Mouse (Mus musculus): Measurements from ENCODE around the gene Fbrs. TPM values are rescaled to one million over a fixed set of nuclear protein-coding genes. Genes with fewer than 3 reads are reported as not detected.
A peak's percentile ranks its signal among the peaks of the same experiment; 100 is the strongest.
"Not testable (repeated sequence)": the region's sequence is repeated elsewhere in the genome, so short reads cannot be mapped to it uniquely, and the experiment has no call there.

Gene Fbrs
- 10.7 and 12.2 TPM in 2 replicates for polyA plus RNA-seq (2015; fragmentation: Nextera tagmentation; extraction: Ambion mirVana)

DNA sequence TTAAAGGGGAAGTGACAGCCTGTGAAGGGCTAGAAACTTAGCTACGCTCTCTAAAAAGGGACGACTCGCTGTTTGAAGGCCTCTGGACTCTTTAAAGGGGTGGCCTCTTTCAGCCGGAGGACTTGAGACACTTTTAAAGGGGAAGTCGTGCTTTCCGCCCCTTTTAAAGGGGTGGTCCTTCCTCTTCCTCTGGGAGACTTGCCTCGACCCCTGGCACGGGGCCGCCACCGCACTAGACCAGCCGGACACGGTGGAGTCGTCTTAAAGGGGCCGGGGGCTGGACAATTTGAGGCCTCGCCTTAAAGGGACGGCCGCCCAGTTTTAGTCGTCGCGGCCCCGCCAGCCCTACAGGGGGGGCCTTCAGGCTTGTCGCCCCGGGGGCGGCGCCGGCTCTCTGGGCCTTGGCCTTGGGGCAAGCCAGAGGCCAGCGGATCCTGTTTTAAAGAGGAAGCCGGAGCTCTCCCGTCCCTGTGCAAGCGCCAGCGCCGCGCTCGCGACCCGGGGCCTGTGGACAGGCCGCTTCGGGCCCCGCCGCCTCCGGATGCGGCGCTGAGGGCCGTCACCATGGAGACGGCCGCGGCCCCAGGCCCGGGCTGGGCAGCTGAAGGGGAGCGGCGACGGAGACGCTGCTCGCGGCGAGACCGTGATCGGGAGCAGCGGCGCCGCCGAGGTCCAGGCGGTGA is at the start of gene Fbrs:
Gene Fbrs, plus strand, starts transcription at position 565 of the 683 bp plus-strand sequence.
- Histone ChIP-seq H3K9me3 (replicated peaks) (no peaks in the 10 kb centered on the region), H3K4me3 (replicated peaks) (peak within 1 kb of the TSS; percentile 99), H3K27me3 (replicated peaks) (no peaks in the 10 kb centered on the region), H3K36me3 (peaks cover 50% of the 10 kb centered on the region), H3K9ac (replicated peaks) (peak within 1 kb of the TSS; percentile 87), H3K27ac (replicated peaks) (peak within 1 kb of the TSS; percentile 99), H3K4me2 (peak within 1 kb of the TSS; percentile 97), H3K4me1 (peaks cover 43% of the 10 kb centered on the region)
- under 1% methylated on average over 53 of the region's 62 CpGs for WGBS
- peak; percentile 84 for ATAC-seq (ENCODE audit: low FRiP score)

DNA sequence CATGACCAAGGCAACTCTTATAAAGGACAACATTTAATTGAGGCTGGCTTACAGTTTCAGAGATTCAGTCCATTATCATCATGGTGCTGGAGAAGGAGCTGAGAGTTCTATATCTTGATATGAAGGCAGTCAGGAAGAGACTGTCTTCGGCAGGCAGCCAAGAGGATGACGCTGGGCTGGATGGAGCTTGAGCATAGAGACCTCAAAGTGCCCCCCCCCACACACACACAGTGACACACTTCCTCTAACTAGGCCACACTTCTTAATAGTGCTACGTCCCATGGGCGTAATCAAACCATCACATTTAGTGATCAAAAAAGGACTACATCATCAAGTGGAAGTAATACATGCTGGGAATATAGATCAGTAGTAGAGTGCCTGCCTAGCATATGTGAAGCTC is 43.8 kb upstream of the Fbrs start:
- no peak overlapping the region for H3K9ac ChIP-seq (replicated peaks)
- 0 out of 2 replicates have a peak, but pooled peaks cover 5% of the 10 kb centered on the region for H3K9me3 ChIP-seq (replicated peaks)
- H3K27me3 ChIP-seq (replicated peaks), result no peaks in the 10 kb centered on the region
- H3K4me2 ChIP-seq, result no peak overlapping the region
- H3K27ac ChIP-seq (replicated peaks), result no peak overlapping the region
- no peak overlapping the region for H3K4me3 ChIP-seq (replicated peaks)
- ATAC-seq (ENCODE audit: low FRiP score), result no peak
- 88% methylated on average over 4 of the region's 4 CpGs for WGBS
- peaks cover 2% of the 10 kb centered on the region; the same call in 1 of the 2 replicates for H3K36me3 ChIP-seq
- H3K4me1 ChIP-seq, result no peaks in the 10 kb centered on the region

DNA sequence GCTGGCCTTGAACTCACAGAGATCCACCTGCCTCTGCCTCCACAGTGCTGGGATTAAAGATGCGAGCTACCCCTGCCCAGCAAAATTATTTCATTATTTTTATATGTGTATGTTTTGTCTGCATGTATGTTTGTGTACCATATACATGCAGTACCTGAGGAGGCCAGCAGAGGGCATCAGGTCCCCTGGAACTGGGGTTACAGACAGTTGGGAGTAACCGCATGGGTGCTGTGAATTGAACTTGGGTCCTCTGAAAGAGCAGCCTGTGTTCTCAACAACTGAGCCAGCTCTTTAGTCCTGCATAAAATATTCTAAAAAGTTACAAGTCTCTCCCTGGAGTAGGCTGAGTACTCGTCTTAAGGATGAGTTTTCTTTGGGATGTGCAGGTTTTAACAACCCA is 41.3 kb upstream of the Fbrs start:
- 85% methylated on average over 3 of the region's 3 CpGs for WGBS
- Histone ChIP-seq H3K27ac (replicated peaks) (no peak overlapping the region), H3K36me3 (peaks cover 17% of the 10 kb centered on the region), H3K9ac (replicated peaks) (no peak overlapping the region), H3K9me3 (replicated peaks) (0 out of 2 replicates have a peak, but pooled peaks cover 5% of the 10 kb centered on the region), H3K4me2 (no peak overlapping the region), H3K4me1 (no peaks in the 10 kb centered on the region), H3K27me3 (replicated peaks) (no peaks in the 10 kb centered on the region), H3K4me3 (replicated peaks) (no peak overlapping the region)
- ATAC-seq (ENCODE audit: low FRiP score), result no peak

DNA sequence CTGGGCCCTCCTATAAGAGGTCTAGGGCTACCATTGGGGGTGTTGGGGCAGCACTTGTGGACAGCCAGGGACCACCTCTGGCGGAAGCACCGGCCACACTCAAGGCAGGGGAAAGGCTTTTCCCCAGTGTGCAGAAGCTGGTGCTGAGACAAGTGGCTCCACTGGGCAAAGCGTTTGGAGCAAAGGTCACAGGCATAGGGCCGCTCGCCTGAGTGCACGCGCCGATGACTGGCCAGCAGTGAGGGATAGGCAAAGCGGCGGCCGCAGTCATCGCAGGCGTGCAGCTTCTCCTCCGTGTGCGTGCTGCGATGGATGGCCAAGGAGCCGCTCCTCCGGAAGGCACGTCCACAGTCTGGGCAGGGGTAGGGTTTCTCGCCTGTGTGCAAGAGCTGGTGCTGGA is 35.0 kb upstream of the Fbrs start:
- no peaks in the 10 kb centered on the region for H3K27me3 ChIP-seq (replicated peaks)
- H3K36me3 ChIP-seq, result peaks cover 55% of the 10 kb centered on the region
- no peak for ATAC-seq (ENCODE audit: low FRiP score)
- H3K9me3 ChIP-seq (replicated peaks), result no peaks in the 10 kb centered on the region
- no peak overlapping the region for H3K27ac ChIP-seq (replicated peaks)
- peaks cover 9% of the 10 kb centered on the region for H3K4me1 ChIP-seq
- H3K9ac ChIP-seq (replicated peaks), result no peak overlapping the region
- 91% methylated on average over 20 of the region's 20 CpGs for WGBS
- H3K4me2 ChIP-seq, result no peak overlapping the region
- no peak overlapping the region for H3K4me3 ChIP-seq (replicated peaks)

DNA sequence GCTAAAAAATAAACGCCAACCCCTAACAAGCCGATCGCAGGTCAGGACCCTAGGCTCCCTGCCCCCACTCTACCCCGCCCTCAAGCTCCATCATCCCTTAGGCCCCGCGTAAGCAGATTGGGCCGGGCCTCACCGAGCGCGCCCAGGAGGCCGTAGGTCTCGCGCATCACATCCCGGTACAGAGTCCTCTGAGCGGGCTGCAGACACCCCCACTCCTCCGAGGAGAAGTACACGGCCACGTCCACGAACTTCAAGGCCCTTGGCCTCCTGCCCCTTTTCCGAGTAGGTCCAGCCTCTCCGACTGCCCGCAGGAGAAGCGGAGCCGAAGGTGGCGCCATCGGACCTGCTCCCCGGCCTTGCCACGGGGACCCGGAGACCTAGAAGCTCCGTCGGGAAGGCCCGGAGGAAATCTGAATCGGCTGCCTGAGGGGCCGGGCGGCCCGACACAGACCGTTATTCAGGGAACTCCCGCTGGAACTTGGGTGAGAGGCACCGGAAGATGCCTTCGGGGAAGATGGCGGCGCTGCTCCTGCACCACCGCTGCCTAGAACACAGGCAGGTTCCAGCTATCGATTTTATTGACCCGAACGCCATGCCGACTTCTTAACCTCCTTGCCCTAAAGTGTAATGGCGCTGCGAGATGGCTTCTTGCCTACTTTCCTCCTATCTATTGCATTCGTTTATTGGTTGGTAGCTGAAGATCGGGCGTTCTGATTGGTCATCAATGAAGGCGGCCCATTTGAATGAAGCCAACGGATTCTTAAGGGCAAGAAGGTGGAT is 30.3 kb upstream of the Fbrs start, which contains the start of gene Zfp689:
Gene Zfp689, minus strand, starts transcription at position 638 of the 780 bp plus-strand sequence.
- H3K4me2 ChIP-seq, result peak within 1 kb of the TSS; percentile 83
- H3K4me1 ChIP-seq, result peaks cover 49% of the 10 kb centered on the region
- H3K9ac ChIP-seq (replicated peaks), result peak within 1 kb of the TSS; percentile 90
- H3K4me3 ChIP-seq (replicated peaks), result peak within 1 kb of the TSS; percentile 87
- peaks cover 32% of the 10 kb centered on the region for H3K36me3 ChIP-seq
- peak within 1 kb of the TSS; percentile 94 for H3K27ac ChIP-seq (replicated peaks)
- under 1% methylated on average over 54 of the region's 54 CpGs for WGBS
- H3K9me3 ChIP-seq (replicated peaks), result no peaks in the 10 kb centered on the region
- ATAC-seq (ENCODE audit: low FRiP score), result peak; percentile 96
- H3K27me3 ChIP-seq (replicated peaks), result no peaks in the 10 kb centered on the region

DNA sequence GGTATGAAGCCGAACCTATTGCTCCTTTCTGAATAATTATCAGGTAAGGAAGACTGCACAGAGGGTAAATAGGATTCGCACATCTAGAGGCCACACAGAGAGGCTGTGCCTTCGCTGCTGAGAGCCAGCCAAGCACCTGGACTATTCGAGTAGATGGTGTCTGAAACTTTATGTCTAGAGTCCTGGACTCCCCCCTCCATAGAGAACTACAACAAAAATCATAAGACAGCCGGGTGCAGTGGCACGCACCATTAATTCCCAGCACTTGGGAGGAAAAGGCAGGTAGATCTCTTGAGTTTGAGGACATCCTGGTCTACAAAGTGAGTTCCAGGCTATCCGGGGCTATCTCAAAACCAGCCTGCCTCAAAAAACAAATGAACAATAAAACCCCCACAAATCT is 29.0 kb upstream of the Fbrs start:
- Histone ChIP-seq H3K36me3 (peaks cover 25% of the 10 kb centered on the region), H3K9me3 (replicated peaks) (no peaks in the 10 kb centered on the region), H3K4me2 (peak overlapping the region; percentile 83), H3K4me1 (peaks cover 49% of the 10 kb centered on the region), H3K9ac (replicated peaks) (peak overlapping the region; percentile 90), H3K4me3 (replicated peaks) (peak overlapping the region; percentile 87), H3K27ac (replicated peaks) (peak overlapping the region; percentile 94), H3K27me3 (replicated peaks) (no peaks in the 10 kb centered on the region)
- ATAC-seq (ENCODE audit: low FRiP score), result no peak
- 76% methylated on average over 7 of the region's 7 CpGs for WGBS

DNA sequence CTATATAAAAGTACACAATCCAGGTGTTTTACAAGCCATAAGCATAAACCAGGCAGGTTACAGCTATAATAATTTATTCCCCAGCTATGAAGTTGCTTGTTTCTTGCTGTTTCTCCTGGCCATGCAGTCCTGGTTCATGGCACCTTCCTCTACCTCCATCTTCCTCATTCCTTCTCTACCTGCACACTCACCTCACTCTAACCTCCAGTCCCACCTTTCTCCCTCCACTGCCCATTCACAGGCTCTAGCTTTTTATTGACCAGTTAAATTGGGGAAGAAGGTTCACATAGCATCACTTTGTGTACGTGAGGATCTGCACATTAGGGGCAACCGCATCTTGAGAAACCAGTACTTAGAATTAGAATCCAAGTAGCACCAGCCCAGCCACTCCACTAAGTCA is 25.9 kb upstream of the Fbrs start:
- peaks cover 42% of the 10 kb centered on the region for H3K4me1 ChIP-seq
- no peak for ATAC-seq (ENCODE audit: low FRiP score)
- 93% methylated on average over 2 of the region's 2 CpGs for WGBS
- H3K36me3 ChIP-seq, result peaks cover 30% of the 10 kb centered on the region
- H3K27ac ChIP-seq (replicated peaks), result no peak overlapping the region
- no peak overlapping the region for H3K4me3 ChIP-seq (replicated peaks)
- no peaks in the 10 kb centered on the region for H3K9me3 ChIP-seq (replicated peaks)
- H3K9ac ChIP-seq (replicated peaks), result no peak overlapping the region
- H3K4me2 ChIP-seq, result no peak overlapping the region
- H3K27me3 ChIP-seq (replicated peaks), result no peaks in the 10 kb centered on the region

DNA sequence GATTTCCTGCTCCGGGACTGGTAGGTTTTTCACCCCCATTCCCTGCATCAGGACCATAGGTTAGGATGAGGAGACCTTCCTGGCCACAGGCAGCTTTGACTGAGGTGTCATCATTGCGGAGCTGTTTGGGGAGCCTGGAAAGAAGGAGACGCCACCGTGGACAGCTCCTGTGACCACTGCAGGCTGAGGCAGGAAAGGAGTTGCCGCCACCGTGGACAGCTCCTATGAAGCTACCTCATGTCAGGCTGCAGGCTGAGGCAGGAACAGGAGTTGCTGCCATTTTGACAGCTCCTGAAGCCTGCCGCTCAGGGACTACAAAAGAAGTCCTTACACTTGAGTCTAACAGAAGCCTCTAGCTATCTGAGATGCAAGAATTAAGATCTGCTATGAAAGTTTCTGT is 24.1 kb upstream of the Fbrs start:
- peaks cover 35% of the 10 kb centered on the region for H3K4me1 ChIP-seq
- no peaks in the 10 kb centered on the region for H3K9me3 ChIP-seq (replicated peaks)
- ATAC-seq (ENCODE audit: low FRiP score), result no peak
- H3K27me3 ChIP-seq (replicated peaks), result no peaks in the 10 kb centered on the region
- no peak overlapping the region for H3K4me2 ChIP-seq
- peaks cover 37% of the 10 kb centered on the region for H3K36me3 ChIP-seq
- WGBS, result 93% methylated on average over 7 of the region's 7 CpGs
- no peak overlapping the region for H3K27ac ChIP-seq (replicated peaks)
- H3K4me3 ChIP-seq (replicated peaks), result no peak overlapping the region
- H3K9ac ChIP-seq (replicated peaks), result no peak overlapping the region

DNA sequence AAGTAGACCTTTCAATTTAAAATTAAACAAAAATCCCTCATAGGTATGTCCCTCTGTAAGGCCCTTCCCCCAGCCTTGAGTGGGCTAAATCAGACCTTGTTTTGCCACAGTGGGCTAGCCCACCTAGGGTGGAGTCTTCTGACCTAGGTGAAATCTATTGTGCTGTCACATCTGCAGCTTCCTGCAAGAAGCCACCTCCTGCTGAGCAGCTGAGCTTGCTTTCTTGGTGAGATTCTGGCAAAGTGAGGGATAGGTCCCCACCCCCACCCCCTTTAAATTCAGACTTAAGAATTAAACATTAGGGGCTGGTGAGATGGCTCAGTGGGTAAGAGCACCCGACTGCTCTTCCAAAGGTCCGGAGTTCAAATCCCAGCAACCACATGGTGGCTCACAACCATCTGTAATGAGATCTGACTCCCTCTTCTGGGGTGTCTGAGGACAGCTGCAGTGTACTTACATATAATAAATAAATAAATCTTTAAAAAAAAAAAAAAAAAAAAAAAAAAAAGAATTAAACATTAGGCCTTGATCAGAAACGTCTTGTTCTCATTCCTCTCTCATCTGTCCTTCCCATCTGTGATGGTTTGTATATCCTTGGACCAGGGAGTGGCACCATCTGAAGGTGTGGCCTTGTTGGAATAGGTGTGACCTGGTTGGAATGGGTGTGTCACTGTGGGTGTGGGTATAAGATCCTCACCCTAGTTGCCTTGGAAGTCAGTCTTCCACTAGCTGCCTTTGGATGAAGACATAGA is 20.5 kb upstream of the Fbrs start:
- H3K27ac ChIP-seq (replicated peaks); H3K27me3 ChIP-seq (replicated peaks); H3K4me1 ChIP-seq; H3K9ac ChIP-seq (replicated peaks); ATAC-seq (ENCODE audit: low FRiP score); H3K4me2 ChIP-seq; H3K4me3 ChIP-seq (replicated peaks); H3K9me3 ChIP-seq (replicated peaks): not testable (repeated sequence)
- peaks cover 47% of the 10 kb centered on the region for H3K36me3 ChIP-seq
- 89% methylated on average over 3 of the region's 3 CpGs for WGBS

DNA sequence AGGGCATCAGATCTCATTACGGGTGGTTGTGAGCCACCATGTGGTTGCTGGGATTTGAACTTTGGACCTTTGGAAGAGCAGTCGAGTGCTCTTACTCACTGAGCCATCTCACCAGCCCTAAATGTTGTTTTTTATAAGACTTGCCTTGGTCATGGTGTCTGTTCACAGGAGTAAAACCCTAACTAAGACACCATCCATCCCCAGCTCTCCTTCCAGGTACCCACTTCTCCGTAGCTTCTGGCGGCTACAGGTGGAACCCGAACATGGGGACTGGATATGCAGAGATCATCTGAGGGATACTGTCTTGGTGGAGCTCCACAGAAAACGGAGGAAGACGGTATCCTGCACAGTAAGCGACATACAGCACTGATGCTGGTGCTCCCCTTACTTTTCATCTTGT is 19.7 kb upstream of the Fbrs start, which contains the start of gene Prr14:
Gene Prr14, plus strand, starts transcription at position 301 of the 400 bp plus-strand sequence.
- not testable (repeated sequence) for H3K9me3 ChIP-seq (replicated peaks); H3K4me3 ChIP-seq (replicated peaks); H3K9ac ChIP-seq (replicated peaks); H3K4me1 ChIP-seq; H3K27ac ChIP-seq (replicated peaks); ATAC-seq (ENCODE audit: low FRiP score); H3K4me2 ChIP-seq; H3K27me3 ChIP-seq (replicated peaks)
- 97% methylated on average over 8 of the region's 8 CpGs for WGBS
- peaks cover 47% of the 10 kb centered on the region for H3K36me3 ChIP-seq

DNA sequence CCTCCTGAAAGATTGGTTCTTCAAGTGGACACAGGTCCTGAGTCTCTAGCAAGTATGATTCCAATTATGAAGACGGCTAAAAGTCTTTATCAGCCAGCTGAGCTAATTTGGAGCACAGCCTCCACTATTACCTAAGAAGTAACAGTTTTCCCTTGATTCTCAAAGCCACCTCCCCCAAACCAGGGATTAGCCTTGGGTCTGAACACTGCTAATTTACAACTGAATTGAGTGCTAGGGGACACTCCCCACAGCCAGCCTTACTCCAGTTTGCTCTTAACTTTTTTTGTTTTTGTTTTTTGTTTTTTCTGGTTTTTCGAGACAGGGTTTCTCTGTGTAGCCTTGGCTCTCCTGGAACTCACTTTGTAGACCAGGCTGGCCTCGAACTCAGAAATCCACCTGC is 13.8 kb upstream of the Fbrs start:
- Histone ChIP-seq H3K27me3 (replicated peaks) (no peaks in the 10 kb centered on the region), H3K9ac (replicated peaks) (no peak overlapping the region), H3K4me3 (replicated peaks) (no peak overlapping the region), H3K27ac (replicated peaks) (no peak overlapping the region), H3K4me2 (no peak overlapping the region), H3K9me3 (replicated peaks) (no peaks in the 10 kb centered on the region), H3K4me1 (peaks cover 11% of the 10 kb centered on the region), H3K36me3 (peaks cover 33% of the 10 kb centered on the region)
- ATAC-seq (ENCODE audit: low FRiP score), result no peak
- 98% methylated on average over 3 of the region's 3 CpGs for WGBS
